Mouse (Mus musculus) kidney, postnatal 25 days (tissue): ENCODE results near the gene Btbd35f5.
"Not testable (repeated sequence)": the region's sequence is repeated elsewhere in the genome, so short reads cannot be mapped to it uniquely, and the experiment has no call there.

Experiments used
- DNase-seq, 2 experiments: peaks; one replicate each; pipeline ENCODE4 v3.0.0; 2021; ENCODE audit warnings: mixed read lengths in 2 of 2

Btbd35f5 gene

GRCm38 (mm10) chrX:32973597-32973996 is at the start of gene Btbd35f5:
Btbd35f5 (plus strand) TSS chrX:32973897.
- DNase-seq: not testable (repeated sequence)

DNA sequence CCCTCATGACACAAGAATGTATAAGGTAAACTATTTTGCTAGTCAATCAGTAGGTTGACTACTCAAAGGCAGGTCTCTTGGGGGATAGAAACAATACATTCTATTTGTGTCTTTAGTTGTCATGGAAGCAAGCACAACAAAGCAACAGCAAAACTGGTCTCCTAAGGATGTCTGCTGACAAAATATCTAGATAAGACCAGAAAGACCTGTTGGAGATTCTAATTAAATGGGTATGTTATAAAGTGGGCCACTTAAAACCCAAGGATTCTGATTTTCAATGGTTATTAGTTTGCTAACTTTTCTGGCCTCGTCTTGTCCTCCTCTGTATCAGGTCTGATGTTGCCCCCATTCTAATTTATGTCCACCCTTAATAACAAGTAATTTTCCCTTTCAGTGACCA is 32.2 kb upstream of the Btbd35f5 start, which contains the start of gene Gm21789:
Gene Gm21789 (plus strand): TSS at position 301 of the 400 bp plus-strand sequence.
- not testable (repeated sequence) for DNase-seq
